Mouse (Mus musculus): ENCODE measurements around the gene Nop2. TPM values are rescaled to one million over a fixed set of nuclear protein-coding genes. Genes with fewer than 3 reads are reported as not detected.

The Nop2 gene
- 37.5 and 39.7 TPM in 2 replicates for polyA plus RNA-seq (2015; fragmentation: Nextera tagmentation; extraction: Ambion mirVana)

DNA sequence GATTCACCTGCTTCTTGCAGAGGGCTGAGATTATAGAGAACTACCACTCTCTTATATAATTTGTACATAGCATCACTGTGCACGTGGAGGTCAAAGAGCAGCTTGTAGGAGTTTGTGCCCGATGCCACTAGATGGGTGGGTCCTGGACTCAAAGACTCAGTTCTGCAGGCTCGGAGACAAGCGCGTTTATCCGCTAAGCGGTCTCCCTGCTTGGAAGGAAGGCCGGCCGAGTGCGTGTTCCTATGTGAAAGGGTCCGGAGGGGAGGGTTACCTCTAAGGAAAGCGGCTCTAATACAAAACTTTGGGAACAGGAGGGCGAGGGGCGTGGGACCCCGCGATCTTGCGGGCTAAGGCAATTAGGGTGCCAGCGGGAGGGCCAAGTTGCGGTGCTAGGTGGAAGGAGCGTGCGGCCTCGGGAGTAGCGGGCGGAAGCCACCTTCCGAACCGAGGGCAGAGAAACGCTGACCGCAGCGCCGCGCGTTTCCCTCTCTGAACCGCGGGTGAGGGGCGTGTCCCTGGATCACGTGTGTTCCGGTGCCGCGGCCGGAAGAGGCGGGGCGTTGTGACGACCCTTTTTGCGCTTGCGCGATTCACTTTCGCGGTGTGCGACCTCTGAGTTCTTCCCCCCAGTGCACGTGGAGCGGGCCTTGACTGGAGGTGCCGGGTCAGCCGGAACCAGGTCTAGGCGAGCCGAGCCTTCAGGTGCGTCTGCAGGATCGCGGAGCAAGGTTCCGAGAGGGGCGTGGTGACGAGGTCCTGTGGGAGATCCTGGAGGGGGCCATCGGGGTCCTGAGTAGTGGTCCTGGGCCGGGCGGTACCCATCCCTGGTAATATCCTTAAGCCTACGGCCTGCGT lies at the start of gene Nop2:
TSS of gene Nop2 (plus strand) at position 608 of the 855 bp plus-strand sequence.

GRCm38 (mm10) chr6:125095391-125096278 lies 36.1 kb upstream of the Nop2 start, which contains the start of gene Chd4:
Gene Chd4, plus strand, starts transcription at chr6:125095981.

GRCm38 (mm10) chr6:125145001-125145400 lies 13.3 kb downstream of the Nop2 start, which contains the start of gene Iffo1:
Gene Iffo1, plus strand, starts transcription at chr6:125145241.

DNA sequence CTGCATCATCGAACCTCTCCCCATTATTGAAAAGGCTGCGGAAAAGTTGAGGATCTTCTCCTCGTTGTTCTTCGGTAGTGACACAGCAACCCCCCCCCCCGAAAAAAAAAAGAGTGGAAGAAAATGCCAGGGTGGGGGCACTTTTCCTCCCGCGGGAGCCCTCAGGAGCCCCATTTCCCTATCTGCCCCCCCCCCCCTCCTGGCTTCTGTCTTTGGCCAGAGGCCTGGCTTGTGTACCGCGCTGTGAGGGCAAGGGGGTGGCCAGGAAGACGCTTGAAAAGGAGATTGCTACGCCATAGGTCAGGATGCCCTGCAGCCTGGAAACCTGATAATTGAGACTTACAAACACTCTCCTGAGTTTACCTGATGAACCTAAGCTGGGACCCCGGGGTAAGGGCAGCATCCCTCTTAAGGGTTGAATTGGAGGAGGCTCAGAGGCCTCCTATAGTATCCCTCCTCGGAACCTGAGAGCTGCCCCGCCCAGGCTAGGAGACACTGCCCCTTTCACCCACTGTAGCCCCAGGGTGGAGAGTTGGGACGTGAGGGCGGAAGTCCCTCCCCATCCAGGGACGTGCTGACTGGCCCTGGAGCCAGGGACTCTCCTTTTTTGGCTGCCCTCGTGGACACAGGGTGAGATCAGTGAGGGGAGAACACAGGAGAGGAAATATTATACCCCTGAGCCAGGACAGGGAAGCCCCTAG lies 34.5 kb downstream of the Nop2 start, which contains the start of gene Gapdh:
TSS of gene Gapdh (minus strand) at position 417 of the 701 bp plus-strand sequence.

DNA sequence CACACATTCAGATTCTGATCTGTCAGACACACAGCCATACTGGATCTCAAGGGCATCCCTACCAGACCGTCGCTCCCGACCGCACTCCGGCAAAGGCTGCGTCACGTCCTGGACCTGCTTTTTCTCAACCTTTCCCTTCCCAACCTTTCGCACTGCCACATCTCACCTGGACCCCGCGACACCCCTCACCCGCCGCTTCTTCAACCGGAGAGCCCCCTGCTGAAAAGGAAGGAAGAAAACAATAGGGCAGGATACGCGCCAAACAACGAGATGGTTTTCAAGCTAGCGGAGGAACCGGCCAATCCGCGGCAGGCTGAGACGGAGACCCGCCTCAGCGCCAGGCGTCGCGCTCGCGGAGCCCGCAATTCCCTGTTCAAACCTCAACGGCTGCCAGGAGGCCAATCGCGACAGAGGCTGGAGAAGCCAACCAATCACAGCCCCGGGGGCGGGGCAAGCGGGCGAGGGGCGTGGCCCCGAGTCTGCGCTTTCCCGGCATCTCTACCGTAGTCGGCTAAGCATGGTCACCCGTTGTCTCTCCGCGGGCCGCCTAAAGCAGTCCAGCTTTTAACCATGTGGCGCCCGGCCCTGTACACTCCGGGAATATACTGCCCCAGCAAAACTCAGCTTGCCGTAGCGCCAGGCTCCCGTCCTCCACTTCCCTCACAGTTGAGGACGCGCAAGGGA lies 59.8 kb downstream of the Nop2 start, which contains the start of the genes Ncapd2 and Mrpl51:
TSS of gene Ncapd2 (minus strand) at position 370 of the 684 bp plus-strand sequence.
TSS of gene Mrpl51 (plus strand) at position 470 of the 684 bp plus-strand sequence.

Small RNAs within 50 kb of the gene (microRNA-seq; reads per million reads assigned to microRNA genes)
- gene Mir7045 = not detected

Other genes with a start within 250 kb of the Nop2 start
- gene Cd4, start 243.7 kb upstream of the Nop2 start, polyA plus RNA-seq (2015; fragmentation: Nextera tagmentation; extraction: Ambion mirVana) = 0.15 TPM in 1 of 2 replicates, not detected in the other
- 3.1 and 5.2 TPM in 2 replicates for gene Lag3, start 220.2 kb upstream of the Nop2 start, polyA plus RNA-seq (2015; fragmentation: Nextera tagmentation; extraction: Ambion mirVana)
- 932 TPM in 2 replicates for gene Ptms, start 211.8 kb upstream of the Nop2 start, polyA plus RNA-seq (2015; fragmentation: Nextera tagmentation; extraction: Ambion mirVana)
- 685 and 704 TPM in 2 replicates for gene Mlf2, start 200.5 kb upstream of the Nop2 start, polyA plus RNA-seq (2015; fragmentation: Nextera tagmentation; extraction: Ambion mirVana)
- gene Cops7a, start 166.4 kb upstream of the Nop2 start, polyA plus RNA-seq (2015; fragmentation: Nextera tagmentation; extraction: Ambion mirVana) = 111 and 114 TPM in 2 replicates
- gene Pianp, start 135.2 kb upstream of the Nop2 start, polyA plus RNA-seq (2015; fragmentation: Nextera tagmentation; extraction: Ambion mirVana) = 80.9 and 95.2 TPM in 2 replicates
- gene Zfp384, start 122.8 kb upstream of the Nop2 start, polyA plus RNA-seq (2015; fragmentation: Nextera tagmentation; extraction: Ambion mirVana) = 13.6 and 13.7 TPM in 2 replicates
- gene Ing4, start 92.1 kb upstream of the Nop2 start, polyA plus RNA-seq (2015; fragmentation: Nextera tagmentation; extraction: Ambion mirVana) = 91.2 and 93.6 TPM in 2 replicates
- 18.7 and 19.3 TPM in 2 replicates for gene Acrbp, start 82.2 kb upstream of the Nop2 start, polyA plus RNA-seq (2015; fragmentation: Nextera tagmentation; extraction: Ambion mirVana)
- 0.71 and 0.94 TPM in 2 replicates for gene Lpar5, start 64.0 kb upstream of the Nop2 start, polyA plus RNA-seq (2015; fragmentation: Nextera tagmentation; extraction: Ambion mirVana)
- gene Chd4, start 35.9 kb upstream of the Nop2 start, polyA plus RNA-seq (2015; fragmentation: Nextera tagmentation; extraction: Ambion mirVana) = 90.4 and 92.6 TPM in 2 replicates
- 24.5 and 27.5 TPM in 2 replicates for gene Iffo1, start 13.3 kb downstream of the Nop2 start, polyA plus RNA-seq (2015; fragmentation: Nextera tagmentation; extraction: Ambion mirVana)
- 1,880 and 2,030 TPM in 2 replicates for gene Gapdh, start 34.6 kb downstream of the Nop2 start, polyA plus RNA-seq (2015; fragmentation: Nextera tagmentation; extraction: Ambion mirVana)
- 17.6 and 23.0 TPM in 2 replicates for gene Ncapd2, start 59.8 kb downstream of the Nop2 start, polyA plus RNA-seq (2015; fragmentation: Nextera tagmentation; extraction: Ambion mirVana)
- gene Mrpl51, start 59.9 kb downstream of the Nop2 start, polyA plus RNA-seq (2015; fragmentation: Nextera tagmentation; extraction: Ambion mirVana) = 166 and 188 TPM in 2 replicates
- 148 and 157 TPM in 2 replicates for gene Vamp1, start 83.6 kb downstream of the Nop2 start, polyA plus RNA-seq (2015; fragmentation: Nextera tagmentation; extraction: Ambion mirVana)
- gene Tapbpl, start 100.0 kb downstream of the Nop2 start, polyA plus RNA-seq (2015; fragmentation: Nextera tagmentation; extraction: Ambion mirVana) = 7.7 and 9.3 TPM in 2 replicates
- gene Cd27, start 105.1 kb downstream of the Nop2 start, polyA plus RNA-seq (2015; fragmentation: Nextera tagmentation; extraction: Ambion mirVana) = 2.5 TPM in 2 replicates
- gene Tuba3a, start 154.1 kb downstream of the Nop2 start, polyA plus RNA-seq (2015; fragmentation: Nextera tagmentation; extraction: Ambion mirVana) = not detected in 2 replicates
- gene Ltbr, start 182.0 kb downstream of the Nop2 start, polyA plus RNA-seq (2015; fragmentation: Nextera tagmentation; extraction: Ambion mirVana) = 17.2 and 19.2 TPM in 2 replicates
- 1.2 and 1.6 TPM in 2 replicates for gene Scnn1a, start 188.8 kb downstream of the Nop2 start, polyA plus RNA-seq (2015; fragmentation: Nextera tagmentation; extraction: Ambion mirVana)
- gene Tnfrsf1a, start 217.5 kb downstream of the Nop2 start, polyA plus RNA-seq (2015; fragmentation: Nextera tagmentation; extraction: Ambion mirVana) = 16.0 and 20.3 TPM in 2 replicates
- gene Plekhg6, start 248.9 kb downstream of the Nop2 start, polyA plus RNA-seq (2015; fragmentation: Nextera tagmentation; extraction: Ambion mirVana) = 0.18 and 0.23 TPM in 2 replicates

Data from neural tube, postnatal 0 days (tissue).